Mouse (Mus musculus) intestine, postnatal 0 days (tissue): ENCODE measurements around the gene Psmc5. TPM values are rescaled to one million over a fixed set of nuclear protein-coding genes. Genes with fewer than 3 reads are reported as not detected.
A peak's percentile ranks its signal among the peaks of the same experiment; 100 is the strongest.

Experiments used
- ATAC-seq: fragments of 200-750 bp; cut with Nextera tagmentation; 2 replicates; pipeline ENCODE4 v1.8.0; 2017; ENCODE audit warnings: mild to moderate bottlenecking, moderate TSS enrichment, moderate library complexity
- H3K27ac ChIP-seq: fragments of 300-500 bp; sonication (generic); 2 replicates; pipeline ENCODE4 v1.5.1; 2014; ENCODE audit warnings: mild to moderate bottlenecking, low read depth, low read length, moderate library complexity
- H3K27me3 ChIP-seq: fragments of 300-500 bp; sonication (generic); replicated peaks from 2 replicates; pipeline ENCODE4 v1.6.1; 2014; ENCODE audit warnings: low read length, mixed read lengths; ENCODE audit not compliant: control insufficient read depth, insufficient read depth
- H3K36me3 ChIP-seq: fragments of 300-500 bp; sonication (generic); 2 replicates; pipeline ENCODE4 v1.6.1; 2014; ENCODE audit warnings: mild to moderate bottlenecking, moderate library complexity; ENCODE audit not compliant: control insufficient read depth, insufficient read depth
- H3K4me1 ChIP-seq: fragments of 300-500 bp; sonication (generic); replicated peaks from 2 replicates; pipeline ENCODE4 v1.6.1; 2014; ENCODE audit warnings: antibody characterized with exemption, low read length, mixed read lengths; ENCODE audit not compliant: control insufficient read depth, insufficient read depth
- H3K4me2 ChIP-seq: fragments of 300-500 bp; sonication (generic); replicated peaks from 2 replicates; pipeline ENCODE4 v1.6.1; 2014; ENCODE audit warnings: low read depth, mild to moderate bottlenecking, moderate library complexity
- H3K4me3 ChIP-seq: fragments of 300-500 bp; sonication (generic); 2 replicates; pipeline ENCODE4 v1.5.1; 2014; ENCODE audit warnings: low read depth, low read length
- H3K9ac ChIP-seq: fragments of 300-500 bp; sonication (generic); 2 replicates; pipeline ENCODE4 v1.6.1; 2014; ENCODE audit warnings: mild to moderate bottlenecking, low read depth, low read length
- H3K9me3 ChIP-seq: fragments of 300-500 bp; sonication (generic); 2 replicates; pipeline ENCODE4 v1.6.1; 2016; ENCODE audit warnings: mixed run types; ENCODE audit not compliant: control insufficient read depth
- CTCF ChIP-seq: sonication (generic); IDR thresholded peaks from 2 replicates; pipeline ENCODE4 v1.5.1; 2016; ENCODE audit warnings: low read depth, mild to moderate bottlenecking, control low read depth, antibody characterized with exemption, moderate library complexity
- WGBS: fragments of 180-500 bp; shearing (Covaris S2); extraction: QIAGEN DNeasy Blood & Tissue Kit; methylation state at CpG from one replicate; pipeline ENCODE4 v1.1.7; 2014; 5-methylcytosine and 5-hydroxymethylcytosine counted together
- polyA plus RNA-seq: library from polyadenylated mRNA; unstranded; fragments of >200 nt; fragmentation: Nextera tagmentation; extraction: Ambion mirVana; gene quantifications from 2 replicates; pipeline ENCODE4 v1.2.1, GENCODE M21; 2015

Psmc5 gene
- polyA plus RNA-seq, 1 experiment from 2014 or later, result 160 TPM

DNA sequence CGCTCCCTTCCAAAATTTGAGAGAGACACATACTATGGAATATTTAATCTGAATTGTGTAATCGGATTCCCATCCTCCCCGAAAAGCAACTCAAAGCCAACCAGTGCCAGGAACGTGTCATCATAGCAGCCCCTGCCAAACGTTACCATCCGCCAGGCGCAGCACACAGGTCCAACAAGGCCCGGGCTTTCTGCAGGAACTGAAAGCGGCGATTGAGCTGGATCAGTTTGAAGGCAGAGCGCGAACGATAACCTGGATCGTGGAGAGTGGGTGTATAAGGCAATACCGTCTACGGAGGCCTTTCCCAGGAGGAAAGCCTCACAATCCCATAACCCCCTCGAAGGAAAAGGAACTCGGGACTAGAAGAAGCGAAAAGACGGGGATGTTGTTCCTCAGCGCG is 780 bp upstream of the Psmc5 start:
- peaks cover 37% of the 10 kb centered on the region for H3K36me3 ChIP-seq
- 2% methylated on average over 22 of the region's 22 CpGs for WGBS
- peak; percentile 25; the same call in 1 of the 2 replicates for ATAC-seq
- H3K9ac ChIP-seq, result peak overlapping the region; percentile 75
- peak overlapping the region; percentile 84 for H3K4me2 ChIP-seq
- no peaks in the 10 kb centered on the region for H3K27me3 ChIP-seq
- peaks cover 8% of the 10 kb centered on the region; the same call in 1 of the 2 replicates for H3K4me1 ChIP-seq
- TF ChIP-seq CTCF, result no peak
- H3K9me3 ChIP-seq, result no peaks in the 10 kb centered on the region
- H3K27ac ChIP-seq, result peak overlapping the region; percentile 65; the same call in 1 of the 2 replicates
- H3K4me3 ChIP-seq, result peak overlapping the region; percentile 83

DNA sequence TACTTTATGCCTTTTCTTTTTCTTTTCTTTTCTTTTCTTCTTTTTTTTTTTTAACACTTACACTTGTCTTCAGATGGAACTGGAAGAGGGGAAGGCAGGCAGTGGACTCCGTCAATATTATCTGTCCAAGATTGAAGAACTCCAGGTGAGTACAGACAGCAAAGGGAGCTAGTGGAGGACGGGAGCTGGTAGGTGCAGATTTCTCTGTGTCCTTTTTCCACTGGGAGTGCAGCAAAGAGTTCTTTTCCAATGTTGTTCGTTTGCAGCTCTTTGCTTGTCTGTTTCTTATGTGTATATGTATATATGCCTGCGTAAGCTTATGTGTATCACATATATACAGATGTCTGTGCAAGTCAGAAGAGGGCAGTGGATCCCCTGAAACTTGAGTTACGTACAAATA is 821 bp downstream of the Psmc5 start:
- TF ChIP-seq CTCF, result no peak
- no peaks in the 10 kb centered on the region for H3K9me3 ChIP-seq
- ATAC-seq, result no peak
- 46% methylated on average over 5 of the region's 5 CpGs for WGBS
- H3K36me3 ChIP-seq, result peaks cover 25% of the 10 kb centered on the region; the same call in 1 of the 2 replicates
- H3K9ac ChIP-seq, result peak overlapping the region; percentile 75; the same call in 1 of the 2 replicates
- peak overlapping the region; percentile 83 for H3K4me3 ChIP-seq
- H3K27ac ChIP-seq, result no peak overlapping the region
- H3K4me1 ChIP-seq, result peaks cover 8% of the 10 kb centered on the region; the same call in 1 of the 2 replicates
- H3K27me3 ChIP-seq, result no peaks in the 10 kb centered on the region
- H3K4me2 ChIP-seq, result peak overlapping the region; percentile 84

DNA sequence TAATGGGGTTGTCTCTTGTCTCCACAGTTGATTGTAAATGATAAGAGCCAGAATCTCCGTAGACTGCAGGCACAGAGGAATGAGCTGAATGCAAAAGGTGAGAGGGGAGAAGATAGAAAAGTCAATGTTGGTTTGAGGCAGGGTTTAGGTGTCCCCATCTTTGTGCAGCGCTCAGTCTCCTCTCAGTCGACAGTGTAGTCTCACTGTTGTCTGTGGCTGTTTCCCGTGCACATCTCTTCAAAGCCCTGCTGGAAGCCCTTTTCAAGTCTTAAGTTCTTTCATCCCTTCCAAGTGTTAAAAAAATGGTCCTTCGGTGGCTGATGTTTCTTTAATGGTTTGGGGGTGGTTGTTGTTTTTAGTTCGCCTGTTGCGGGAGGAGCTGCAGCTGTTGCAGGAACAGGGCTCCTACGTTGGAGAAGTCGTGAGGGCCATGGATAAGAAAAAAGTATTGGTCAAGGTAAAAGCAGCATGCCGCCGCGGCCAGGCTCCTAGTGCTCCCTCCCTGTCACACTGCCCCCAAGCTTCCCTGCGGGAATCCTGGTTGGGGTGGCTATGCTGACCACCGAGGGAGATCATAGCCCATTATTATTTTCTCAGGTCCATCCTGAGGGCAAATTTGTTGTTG is 5.0 kb downstream of the Psmc5 start:
- no peak overlapping the region for H3K4me2 ChIP-seq
- peaks cover 8% of the 10 kb centered on the region; the same call in 1 of the 2 replicates for H3K4me1 ChIP-seq
- H3K9ac ChIP-seq, result no peak overlapping the region
- H3K9me3 ChIP-seq, result no peaks in the 10 kb centered on the region
- H3K27me3 ChIP-seq, result no peaks in the 10 kb centered on the region
- H3K27ac ChIP-seq, result no peak overlapping the region
- no peak for TF ChIP-seq CTCF
- 76% methylated on average over 14 of the region's 14 CpGs for WGBS
- H3K36me3 ChIP-seq, result peaks cover 55% of the 10 kb centered on the region
- ATAC-seq, result no peak
- H3K4me3 ChIP-seq, result no peak overlapping the region

DNA sequence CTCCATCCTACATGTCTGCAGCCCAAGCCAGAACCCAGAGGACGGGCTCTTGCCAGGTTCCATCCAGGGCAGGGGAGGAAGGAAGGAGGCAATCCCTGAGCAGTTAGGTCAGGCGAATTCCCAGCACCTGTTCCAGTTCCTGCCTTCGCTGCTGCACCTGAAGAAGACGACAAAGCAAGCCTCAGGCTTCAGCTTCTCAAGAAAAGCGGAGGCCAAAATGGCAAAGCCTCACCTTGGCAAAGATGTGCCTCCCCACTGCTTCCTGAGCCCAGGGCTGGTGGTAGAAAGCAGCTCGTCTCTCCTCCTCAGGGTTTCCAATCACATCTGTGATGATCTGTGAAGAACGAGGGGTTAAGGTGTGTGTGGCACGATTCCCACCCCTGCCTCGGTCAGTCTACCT is 8.0 kb downstream of the Psmc5 start:
- H3K27me3 ChIP-seq, result no peaks in the 10 kb centered on the region
- WGBS, result 90% methylated on average over 9 of the region's 9 CpGs
- no peaks in the 10 kb centered on the region for H3K9me3 ChIP-seq
- no peaks in the 10 kb centered on the region; the same call in 1 of the 2 replicates for H3K4me1 ChIP-seq
- no peak overlapping the region for H3K4me3 ChIP-seq
- H3K4me2 ChIP-seq, result no peak overlapping the region
- ATAC-seq, result no peak
- peaks cover 61% of the 10 kb centered on the region for H3K36me3 ChIP-seq
- H3K9ac ChIP-seq, result no peak overlapping the region
- no peak overlapping the region; the same call in 1 of the 2 replicates for H3K27ac ChIP-seq
- TF ChIP-seq CTCF, result no peak

DNA sequence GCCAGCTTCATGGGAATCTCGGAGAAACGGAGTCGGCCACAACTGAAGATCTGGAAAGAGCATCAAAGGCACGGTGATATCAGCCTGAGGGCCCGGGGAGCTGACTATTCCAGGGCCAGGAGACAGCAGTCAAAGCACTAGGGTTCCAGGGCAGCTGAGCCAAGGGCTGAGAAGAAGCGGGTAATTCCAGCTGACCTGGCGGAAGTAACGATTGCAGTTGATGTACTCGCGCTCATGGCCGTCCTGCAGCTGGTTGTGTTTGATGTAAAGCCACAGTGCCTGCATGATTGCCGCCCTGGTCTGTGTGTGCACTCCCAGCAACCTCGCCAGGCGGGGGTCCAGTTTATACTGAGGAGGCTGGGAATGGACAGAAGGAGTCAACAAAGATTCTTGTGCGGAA is 9.0 kb downstream of the Psmc5 start:
- Histone ChIP-seq H3K4me1 (no peaks in the 10 kb centered on the region; the same call in none of the 2 replicates), H3K27ac (no peak overlapping the region), H3K9ac (no peak overlapping the region), H3K36me3 (peaks cover 61% of the 10 kb centered on the region), H3K4me2 (no peak overlapping the region), H3K27me3 (no peaks in the 10 kb centered on the region), H3K4me3 (no peak overlapping the region), H3K9me3 (no peaks in the 10 kb centered on the region)
- ATAC-seq, result no peak
- 86% methylated on average over 15 of the region's 15 CpGs for WGBS
- no peak for TF ChIP-seq CTCF

DNA sequence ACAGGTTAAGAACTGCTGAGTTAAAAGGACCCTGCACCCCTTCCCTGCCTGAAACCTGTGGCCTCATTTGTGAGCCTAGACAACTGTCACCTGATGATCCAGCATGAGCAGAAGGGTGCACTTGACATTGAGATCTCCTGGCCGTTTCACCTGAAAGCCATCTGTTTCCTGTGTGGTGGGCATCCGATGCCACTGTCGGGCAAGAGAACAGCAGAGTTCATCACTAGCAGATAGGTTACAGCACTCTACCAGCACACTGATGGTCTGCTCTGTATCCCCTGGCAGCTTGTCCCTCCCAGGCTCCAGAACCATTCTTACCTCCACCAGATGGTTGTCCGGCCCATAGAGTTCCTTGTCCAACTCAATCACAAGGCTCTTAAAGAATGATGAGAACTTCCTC is 9.6 kb downstream of the Psmc5 start:
- no peak overlapping the region for H3K4me3 ChIP-seq
- no peaks in the 10 kb centered on the region for H3K9me3 ChIP-seq
- H3K4me2 ChIP-seq, result no peak overlapping the region
- H3K27ac ChIP-seq, result no peak overlapping the region
- no peak overlapping the region for H3K9ac ChIP-seq
- H3K36me3 ChIP-seq, result peaks cover 61% of the 10 kb centered on the region
- H3K4me1 ChIP-seq, result no peaks in the 10 kb centered on the region; the same call in none of the 2 replicates
- ATAC-seq, result no peak
- WGBS, result 92% methylated on average over 4 of the region's 4 CpGs
- H3K27me3 ChIP-seq, result no peaks in the 10 kb centered on the region
- no peak for TF ChIP-seq CTCF
